Mouse (Mus musculus) C2C12 (cell line): ENCODE results near the gene Tnrc18. TPM values are rescaled to one million over a fixed set of nuclear protein-coding genes. Genes with fewer than 3 reads are reported as not detected.

Source experiments
- H3K27me3 ChIP-seq: one replicate; pipeline ENCODE4 v1.6.1; 2011; ENCODE audit not compliant: control insufficient read depth, insufficient read depth, insufficient read length
- H3K36me3 ChIP-seq: one replicate; pipeline ENCODE4 v1.6.1; 2011; ENCODE audit not compliant: control insufficient read depth, insufficient read depth
- H3K4me3 ChIP-seq: one replicate; pipeline ENCODE4 v1.5.1; 2011; ENCODE audit warnings: mild to moderate bottlenecking, control low read depth; ENCODE audit not compliant: poor library complexity, insufficient read depth, severe bottlenecking
- H3K79me2 ChIP-seq: one replicate; pipeline ENCODE4 v1.6.1; 2011; ENCODE audit not compliant: control insufficient read depth, insufficient read depth
- H3K79me3 ChIP-seq: one replicate; pipeline ENCODE4 v1.6.1; 2011; ENCODE audit warnings: low read depth, control low read depth
- H3ac ChIP-seq: one replicate; pipeline ENCODE3; 2011; ENCODE audit warnings: low read depth; ENCODE audit not compliant: control insufficient read depth, insufficient read length
- CEBPB ChIP-seq: IDR thresholded peaks from one replicate; pipeline ENCODE4 v1.6.1; 2011; ENCODE audit warnings: low read depth, mild to moderate bottlenecking, control low read depth, moderate library complexity
- CTCF ChIP-seq: IDR thresholded peaks from one replicate; pipeline ENCODE4 v1.5.1; 2011; ENCODE audit not compliant: control insufficient read depth, insufficient read depth, insufficient read length
- FOSL1 ChIP-seq: IDR thresholded peaks from one replicate; pipeline ENCODE4 v1.8.0; 2011; ENCODE audit warnings: mild to moderate bottlenecking, low read length; ENCODE audit not compliant: poor library complexity, insufficient read depth, severe bottlenecking
- MAX ChIP-seq: IDR thresholded peaks from one replicate; pipeline ENCODE4 v1.6.1; 2011; ENCODE audit warnings: mild to moderate bottlenecking, control low read depth
- MYOD1 ChIP-seq: IDR thresholded peaks from one replicate; pipeline ENCODE4 v1.6.1; 2011; ENCODE audit warnings: low read depth; ENCODE audit not compliant: control insufficient read depth, insufficient read length
- MYOG ChIP-seq: IDR thresholded peaks from one replicate; pipeline ENCODE4 v1.6.1; 2011; ENCODE audit not compliant: control insufficient read depth, insufficient read length; ENCODE audit errors: extremely low read depth
- USF1 ChIP-seq: IDR thresholded peaks from one replicate; pipeline ENCODE4 v1.6.1; 2011; ENCODE audit warnings: low read depth, mild to moderate bottlenecking, control low read depth, moderate library complexity
- polyA plus RNA-seq: library from polyadenylated mRNA; unstranded; fragments of >200 nt; fragmentation: generic; extraction: Trizol; gene quantifications from one replicate; pipeline ENCODE4 v1.2.1, GENCODE M21; 2012; ENCODE audit warnings: missing spikeins

Gene Tnrc18
- polyA plus RNA-seq, 1 experiment = 44.3 TPM

DNA sequence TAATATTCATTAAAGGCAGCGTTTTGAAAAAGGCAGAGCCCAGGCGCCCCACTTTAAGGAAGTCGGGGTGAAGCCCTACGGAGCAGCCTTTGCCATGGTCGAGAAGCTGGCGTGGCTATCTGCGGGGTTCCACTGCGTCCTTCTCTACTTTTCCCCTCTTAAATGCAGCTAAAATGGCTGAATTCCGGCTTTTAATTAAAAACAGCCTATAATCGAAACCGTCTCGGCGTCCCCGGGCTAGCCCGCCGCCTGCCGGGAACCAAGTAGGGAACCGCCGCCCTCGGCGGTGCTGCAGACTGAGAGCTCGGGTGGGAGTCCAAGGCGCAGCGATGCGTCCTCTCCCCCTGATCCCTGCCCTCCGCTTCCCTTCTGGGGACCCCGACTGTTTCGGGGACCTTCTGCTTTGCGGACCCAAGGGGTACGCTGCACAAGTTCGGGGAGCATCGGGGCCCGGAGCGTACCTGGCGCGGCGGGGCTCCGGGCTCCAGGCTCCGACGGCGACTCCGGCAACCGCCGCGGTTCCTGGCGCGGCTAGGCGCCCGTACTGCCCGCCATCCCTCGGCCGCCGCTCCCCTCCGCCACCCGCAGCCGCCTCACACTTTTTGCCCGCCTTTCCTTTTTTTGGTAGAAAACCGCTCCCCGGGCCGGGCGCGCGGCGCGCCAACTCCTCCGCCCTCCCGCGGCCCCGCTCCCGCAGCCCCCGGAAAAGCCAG, 495 bp downstream of the Tnrc18 start:
- Histone ChIP-seq H3K27me3 (no peaks in the 10 kb centered on the region), H3K79me2 (peaks cover 90% of the 10 kb centered on the region), H3K4me3 (peak overlapping the region; percentile 78), H3K36me3 (peaks cover 8% of the 10 kb centered on the region), H3ac (peak overlapping the region; percentile 84), H3K79me3 (peaks cover 78% of the 10 kb centered on the region)
- no peak for TF ChIP-seq USF1
- no peak for TF ChIP-seq MYOD1
- TF ChIP-seq CTCF = no peak
- TF ChIP-seq MYOG = no peak
- no peak for TF ChIP-seq MAX
- no peak for TF ChIP-seq CEBPB
- no peak for TF ChIP-seq FOSL1

DNA sequence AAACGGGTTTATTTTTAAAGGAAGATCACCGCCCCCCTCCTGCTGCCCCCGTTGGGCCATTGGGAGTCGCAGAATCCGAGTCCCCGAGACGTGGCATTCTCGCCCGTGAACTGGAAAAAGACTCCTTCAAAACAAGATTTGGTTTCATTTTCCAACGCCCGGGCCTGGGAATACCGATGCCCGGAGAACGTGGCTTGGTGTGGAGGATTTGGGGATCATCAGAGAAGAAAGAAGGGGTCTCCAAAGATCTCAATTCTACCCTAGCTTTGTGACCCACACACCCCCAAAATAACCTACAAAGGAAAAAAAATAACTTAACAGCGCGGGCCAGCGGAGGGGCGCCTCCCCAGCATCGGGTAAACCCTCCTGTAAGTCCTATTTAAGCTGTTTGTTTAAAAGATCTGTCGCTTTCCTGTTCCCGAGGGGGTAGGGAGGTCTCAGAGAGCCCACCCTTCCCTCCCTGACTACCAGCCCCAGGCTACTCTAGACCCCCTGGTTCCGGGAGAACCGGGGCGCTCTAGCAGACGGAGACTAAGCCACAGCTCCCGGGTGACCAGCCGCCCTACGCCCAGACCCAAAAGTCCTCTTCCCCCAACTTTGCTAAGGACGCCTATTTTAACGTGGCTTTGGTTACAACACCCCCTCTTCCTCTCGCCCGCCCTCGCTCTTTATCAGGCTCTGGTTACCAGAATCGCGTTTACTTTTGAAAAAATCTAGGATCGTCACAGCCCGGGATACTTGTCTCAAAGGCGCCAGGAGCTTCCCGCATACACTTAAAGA, 1.2 kb downstream of the Tnrc18 start:
- Histone ChIP-seq H3K27me3 (no peaks in the 10 kb centered on the region), H3ac (peak overlapping the region; percentile 84), H3K4me3 (peak overlapping the region; percentile 78), H3K79me2 (peaks cover 97% of the 10 kb centered on the region), H3K79me3 (peaks cover 85% of the 10 kb centered on the region), H3K36me3 (peaks cover 12% of the 10 kb centered on the region)
- no peak for TF ChIP-seq FOSL1
- TF ChIP-seq MAX = no peak
- no peak for TF ChIP-seq CTCF
- no peak for TF ChIP-seq MYOD1
- TF ChIP-seq MYOG = no peak
- TF ChIP-seq CEBPB = no peak
- TF ChIP-seq USF1 = no peak

DNA sequence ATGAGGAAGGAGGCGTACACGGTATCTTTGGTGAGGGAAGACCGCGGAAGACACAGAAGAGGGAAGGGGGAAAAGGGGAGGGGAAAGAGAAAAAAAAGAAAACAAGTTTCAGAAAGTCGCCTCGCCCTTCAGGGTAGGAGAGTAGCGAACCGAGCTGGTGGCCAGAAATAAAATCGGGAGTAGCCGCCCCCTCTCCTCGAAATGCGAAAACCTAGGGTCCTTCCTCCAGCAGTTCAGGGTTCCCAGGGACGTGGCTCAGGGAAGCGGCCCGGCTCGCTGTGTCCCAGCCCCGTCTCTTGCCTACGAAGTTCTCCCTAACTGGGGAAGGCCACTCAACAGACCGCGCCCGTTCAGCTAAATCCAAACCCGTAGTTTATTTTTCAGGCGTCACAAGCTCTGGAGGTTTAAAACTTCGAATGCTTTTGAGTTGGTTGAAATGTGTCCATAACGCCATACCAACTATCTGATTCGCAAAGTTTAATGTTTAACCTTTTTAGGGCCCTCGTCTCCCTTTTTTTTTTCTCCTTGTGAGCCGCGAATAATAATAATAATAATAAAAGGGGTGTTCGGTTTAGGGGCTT, 2.0 kb downstream of the Tnrc18 start:
- peaks cover 85% of the 10 kb centered on the region for H3K79me3 ChIP-seq

DNA sequence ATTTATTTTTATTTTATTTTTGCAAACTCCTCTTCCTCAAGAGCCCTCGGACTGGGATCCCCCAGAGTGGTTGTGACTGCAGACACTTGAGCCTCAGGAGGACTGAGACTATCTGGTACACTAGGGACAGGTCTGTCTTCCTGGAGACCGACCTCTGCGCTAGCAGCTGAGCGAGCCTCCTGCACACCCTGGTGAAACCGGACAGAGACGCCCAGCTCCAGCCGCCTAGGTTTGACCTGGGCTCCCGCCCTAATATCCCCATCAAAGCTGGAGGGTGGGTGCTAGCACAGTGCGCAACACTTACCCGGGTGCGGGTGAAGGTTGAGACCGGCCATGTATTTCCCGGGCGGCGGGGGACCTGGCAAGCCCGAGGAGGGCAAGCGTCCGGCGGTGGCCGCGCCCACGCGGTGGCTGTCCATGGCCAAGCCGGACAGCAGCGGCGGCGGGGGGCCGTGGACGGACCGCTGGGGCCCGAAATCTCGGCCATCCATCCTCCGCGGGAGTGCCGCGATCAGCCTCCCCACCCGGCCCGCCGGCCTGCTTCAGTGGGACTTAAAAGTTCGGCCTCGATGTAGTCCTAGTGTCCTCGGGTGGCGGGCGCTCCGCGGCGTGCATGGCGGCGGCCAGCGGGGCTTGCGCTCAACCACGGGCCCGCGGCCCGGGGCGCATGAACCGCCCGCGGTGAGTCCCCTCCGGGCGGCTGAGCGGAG, 2.6 kb downstream of the Tnrc18 start:
- peak overlapping the region; percentile 90 for H3ac ChIP-seq
- H3K79me2 ChIP-seq = peaks cover 97% of the 10 kb centered on the region
- H3K4me3 ChIP-seq = peak overlapping the region; percentile 78
- TF ChIP-seq MAX = no peak
- TF ChIP-seq CTCF = no peak
- no peak for TF ChIP-seq MYOG
- TF ChIP-seq FOSL1 = no peak
- TF ChIP-seq CEBPB = no peak
- no peak for TF ChIP-seq MYOD1
- no peak for TF ChIP-seq USF1
- H3K27me3 ChIP-seq = no peaks in the 10 kb centered on the region
- peaks cover 18% of the 10 kb centered on the region for H3K36me3 ChIP-seq
- peaks cover 88% of the 10 kb centered on the region for H3K79me3 ChIP-seq

More for the DNA sequence above, 2.0 kb downstream of the Tnrc18 start:
- Histone ChIP-seq H3K36me3 (peaks cover 14% of the 10 kb centered on the region), H3K27me3 (no peaks in the 10 kb centered on the region), H3K79me2 (peaks cover 97% of the 10 kb centered on the region), H3K4me3 (peak overlapping the region; percentile 78), H3ac (peak overlapping the region; percentile 90)
- TF ChIP-seq CEBPB (no peak), USF1 (no peak), MYOG (no peak), MYOD1 (no peak), FOSL1 (no peak), MAX (no peak), CTCF (no peak)

DNA sequence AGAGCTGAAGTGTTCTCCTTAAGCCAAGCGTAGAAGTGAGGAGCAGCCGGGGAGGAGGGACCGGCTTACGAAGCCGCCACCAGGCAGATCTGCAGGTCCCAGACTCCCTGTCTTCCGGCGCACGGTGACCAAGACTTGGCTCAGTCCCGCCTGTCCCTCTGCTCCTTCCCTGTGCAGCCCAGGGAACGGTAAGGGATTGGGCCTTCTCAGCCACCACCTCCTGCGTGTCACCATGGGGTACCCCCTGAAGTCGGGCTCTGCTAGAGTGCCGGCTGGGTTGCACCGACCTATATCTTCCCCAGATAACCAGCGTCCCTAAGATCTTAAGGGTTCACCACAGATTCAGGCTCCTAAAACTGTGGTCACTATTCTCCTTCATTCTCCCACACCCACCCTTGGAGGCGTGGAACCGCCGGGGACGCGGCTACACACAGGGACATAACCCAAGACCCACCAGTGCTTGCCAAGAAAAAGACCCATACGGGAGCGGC, 3.3 kb downstream of the Tnrc18 start:
- Histone ChIP-seq H3K27me3 (no peaks in the 10 kb centered on the region), H3ac (peak overlapping the region; percentile 96), H3K36me3 (peaks cover 24% of the 10 kb centered on the region), H3K79me2 (peaks cover 97% of the 10 kb centered on the region), H3K79me3 (peaks cover 89% of the 10 kb centered on the region), H3K4me3 (peak overlapping the region; percentile 78)
- TF ChIP-seq FOSL1 = no peak
- TF ChIP-seq MAX = no peak
- TF ChIP-seq MYOG = no peak
- no peak for TF ChIP-seq CTCF
- no peak for TF ChIP-seq USF1
- no peak for TF ChIP-seq MYOD1
- TF ChIP-seq CEBPB = no peak
